Mouse (Mus musculus) ES-Bruce4 (cell line): ENCODE results near the gene Zfp423. TPM values are rescaled to one million over a fixed set of nuclear protein-coding genes. Genes with fewer than 3 reads are reported as not detected.

Experiments
- H3K27ac ChIP-seq: 2 replicates; pipeline ENCODE4 v1.5.1; 2012; ENCODE audit warnings: low read length, inconsistent platforms; ENCODE audit not compliant: insufficient read depth
- H3K27me3 ChIP-seq: 2 replicates; pipeline ENCODE4 v1.6.1; 2012; ENCODE audit warnings: mild to moderate bottlenecking, low read length, inconsistent platforms; ENCODE audit not compliant: control insufficient read depth, poor library complexity, insufficient read depth, severe bottlenecking
- H3K36me3 ChIP-seq: 2 replicates; pipeline ENCODE4 v1.6.1; 2012; ENCODE audit warnings: inconsistent platforms, mild to moderate bottlenecking, low read length, moderate library complexity; ENCODE audit not compliant: control insufficient read depth, poor library complexity, insufficient read depth, severe bottlenecking
- H3K4me1 ChIP-seq: one replicate; pipeline ENCODE4 v1.8.1; 2011; ENCODE audit warnings: low read length; ENCODE audit not compliant: control insufficient read depth, insufficient read depth
- H3K4me3 ChIP-seq: 2 replicates; pipeline ENCODE4 v1.5.1; 2011; ENCODE audit warnings: low read depth, mild to moderate bottlenecking, low read length
- H3K9ac ChIP-seq: 2 replicates; pipeline ENCODE4 v1.6.1; 2012; ENCODE audit warnings: low read depth, mild to moderate bottlenecking, inconsistent platforms; ENCODE audit not compliant: poor library complexity, severe bottlenecking
- H3K9me3 ChIP-seq: replicated peaks from 2 replicates; pipeline ENCODE4 v1.6.1; 2012; ENCODE audit warnings: mild to moderate bottlenecking, low read length, inconsistent platforms; ENCODE audit not compliant: control insufficient read depth, poor library complexity, insufficient read depth, severe bottlenecking
- CTCF ChIP-seq: IDR thresholded peaks from one replicate; pipeline ENCODE4 v1.8.1; 2011; ENCODE audit warnings: low read depth, low read length
- EP300 ChIP-seq: IDR thresholded peaks from 2 replicates; pipeline ENCODE4 v1.6.1; 2011; ENCODE audit warnings: low read depth, low read length; ENCODE audit not compliant: insufficient read depth
- POLR2A ChIP-seq: IDR thresholded peaks from one replicate; pipeline ENCODE4 v1.8.1; 2011; ENCODE audit warnings: low read length; ENCODE audit not compliant: insufficient read depth
- polyA plus RNA-seq: library from polyadenylated mRNA; stranded (reverse); fragments of >200 nt; gene quantifications from 2 replicates; pipeline ENCODE4 v1.2.4, GENCODE M21; 2011; ENCODE audit warnings: low read depth; ENCODE audit not compliant: missing spikeins, insufficient read depth, insufficient read length

The Zfp423 gene
- polyA plus RNA-seq, 1 experiment: 14.4 TPM

DNA sequence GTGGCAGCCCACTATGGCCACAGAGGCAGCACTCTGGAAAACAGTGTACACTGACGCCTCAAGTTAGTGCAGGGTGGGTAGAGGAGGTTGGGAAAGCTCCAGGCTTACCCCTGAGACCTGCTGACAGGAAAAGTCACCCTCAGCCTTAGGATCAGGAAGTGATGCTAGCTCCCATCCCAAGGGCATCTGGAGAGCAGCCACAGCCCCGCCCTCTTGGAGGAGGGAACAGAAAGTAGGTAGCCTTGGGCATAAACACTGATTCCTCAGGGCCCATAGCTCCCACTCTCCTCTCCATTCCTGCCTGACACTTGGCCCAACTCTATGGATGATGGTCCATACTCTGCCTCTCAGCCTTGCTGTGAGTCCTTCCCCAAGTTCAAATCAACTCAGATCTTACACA, 205.8 kb downstream of the Zfp423 start:
- H3K36me3 ChIP-seq: no peaks in the 10 kb centered on the region
- H3K9me3 ChIP-seq: no peaks in the 10 kb centered on the region
- no peaks in the 10 kb centered on the region for H3K27me3 ChIP-seq
- H3K4me1 ChIP-seq: no peaks in the 10 kb centered on the region
- TF ChIP-seq EP300 (no peak), CTCF (no peak), POLR2A (no peak)
- H3K9ac ChIP-seq: no peak overlapping the region
- no peak overlapping the region for H3K27ac ChIP-seq
- H3K4me3 ChIP-seq: no peak overlapping the region

DNA sequence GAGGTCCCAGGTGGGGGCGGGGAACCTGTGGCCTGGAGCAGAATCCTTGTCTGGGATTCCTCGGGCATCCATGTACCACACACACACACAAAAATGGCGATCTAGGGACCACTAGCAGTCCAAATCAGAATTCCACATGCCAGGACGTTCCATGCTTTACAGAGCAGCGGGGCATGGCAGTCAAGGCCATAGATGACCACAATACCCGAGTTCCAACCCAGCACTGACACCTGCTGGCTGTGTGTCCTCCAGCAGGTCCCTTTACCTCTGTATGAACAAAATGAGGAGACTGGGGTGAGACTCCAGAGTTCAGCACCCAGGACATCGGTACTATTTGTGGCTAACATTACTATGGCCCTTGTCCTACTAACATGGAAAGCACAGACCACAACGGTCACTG, 206.2 kb downstream of the Zfp423 start:
- H3K36me3 ChIP-seq: no peaks in the 10 kb centered on the region
- H3K27me3 ChIP-seq: no peaks in the 10 kb centered on the region
- TF ChIP-seq CTCF (peak; percentile 69), EP300 (no peak)
- H3K9me3 ChIP-seq: no peaks in the 10 kb centered on the region
- H3K27ac ChIP-seq: no peak overlapping the region
- H3K4me1 ChIP-seq: no peaks in the 10 kb centered on the region
- peak overlapping the region; percentile 37; the same call in 1 of the 2 replicates for H3K9ac ChIP-seq
- peak overlapping the region; percentile 47 for H3K4me3 ChIP-seq

DNA sequence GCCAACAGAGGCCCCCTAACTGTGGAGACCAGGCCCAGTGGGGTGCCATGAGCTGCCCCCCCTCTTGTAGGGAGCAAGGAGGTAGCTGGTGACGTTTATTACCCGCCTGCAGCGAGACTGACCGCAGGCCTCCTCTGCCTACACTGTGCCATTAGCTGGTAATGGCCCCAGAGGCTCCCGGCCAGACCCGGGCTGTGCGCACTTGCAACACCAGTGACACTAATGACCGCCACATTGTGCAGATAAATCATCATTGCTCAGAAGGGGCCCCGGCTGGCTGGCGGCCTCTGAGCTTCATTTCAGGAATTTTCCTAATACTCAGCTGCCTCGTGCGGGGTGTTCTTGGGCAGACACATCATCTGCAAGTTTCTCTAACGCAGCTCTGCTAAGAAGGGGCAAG, 206.7 kb downstream of the Zfp423 start:
- Histone ChIP-seq H3K4me1 (no peaks in the 10 kb centered on the region), H3K36me3 (no peaks in the 10 kb centered on the region), H3K27ac (no peak overlapping the region), H3K9me3 (no peaks in the 10 kb centered on the region), H3K27me3 (no peaks in the 10 kb centered on the region), H3K9ac (peak overlapping the region; percentile 37; the same call in 1 of the 2 replicates), H3K4me3 (peak overlapping the region; percentile 47)
- TF ChIP-seq POLR2A (no peak), EP300 (no peak), CTCF (no peak)

DNA sequence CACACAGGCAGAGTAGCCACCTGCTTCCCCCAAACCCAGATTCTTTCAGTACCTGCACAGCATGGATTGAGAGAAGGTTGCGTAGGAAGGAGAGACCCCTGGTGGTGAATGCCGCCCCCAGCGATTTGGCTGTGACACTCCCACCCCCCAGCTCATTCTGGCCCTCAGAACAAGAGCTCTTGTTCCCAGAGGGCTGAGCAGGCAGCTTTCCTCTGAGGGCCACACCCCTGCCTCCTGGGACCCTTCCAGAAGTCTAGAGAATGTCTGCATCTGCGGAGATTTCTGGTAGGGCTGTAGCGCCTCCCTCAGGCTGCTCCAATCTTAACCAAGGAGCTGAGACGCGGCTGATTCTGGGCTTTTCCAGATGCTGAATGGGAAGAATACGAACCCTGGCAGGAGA, 211.8 kb downstream of the Zfp423 start:
- H3K27ac ChIP-seq: peak overlapping the region; percentile 32
- 0 out of 2 replicates have a peak, but pooled peaks have one; percentile 9 for TF ChIP-seq EP300
- no peak for TF ChIP-seq POLR2A
- peak; percentile 44 for TF ChIP-seq CTCF
- peaks cover 2% of the 10 kb centered on the region for H3K4me1 ChIP-seq
- H3K9ac ChIP-seq: no peak overlapping the region
- no peaks in the 10 kb centered on the region for H3K36me3 ChIP-seq
- H3K4me3 ChIP-seq: no peak overlapping the region
- H3K9me3 ChIP-seq: no peaks in the 10 kb centered on the region
- no peaks in the 10 kb centered on the region for H3K27me3 ChIP-seq

DNA sequence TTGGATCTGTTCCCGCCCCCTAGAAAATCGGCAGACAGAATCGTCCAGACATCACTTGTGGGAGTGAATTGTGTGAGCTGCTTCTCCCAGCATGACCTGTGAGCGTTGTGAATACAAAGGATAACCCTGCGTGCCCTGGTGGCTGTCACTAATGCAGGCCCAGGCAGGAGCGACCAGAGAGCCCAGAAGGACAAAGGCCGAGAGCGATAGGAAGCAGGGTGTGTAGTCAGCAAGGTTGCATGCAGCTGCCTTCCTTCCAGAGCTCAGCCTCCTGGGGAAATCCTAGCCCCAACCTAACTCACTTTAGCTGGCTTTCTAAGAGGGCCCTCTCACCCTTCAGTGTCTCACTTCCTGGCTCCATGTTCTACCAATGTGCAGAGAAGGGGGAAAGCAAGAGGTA, 212.3 kb downstream of the Zfp423 start:
- Histone ChIP-seq H3K4me3 (no peak overlapping the region), H3K27me3 (no peaks in the 10 kb centered on the region), H3K4me1 (peaks cover 2% of the 10 kb centered on the region), H3K9me3 (no peaks in the 10 kb centered on the region), H3K36me3 (no peaks in the 10 kb centered on the region), H3K9ac (no peak overlapping the region), H3K27ac (peak overlapping the region; percentile 32)
- TF ChIP-seq CTCF (no peak), EP300 (no peak), POLR2A (no peak)

DNA sequence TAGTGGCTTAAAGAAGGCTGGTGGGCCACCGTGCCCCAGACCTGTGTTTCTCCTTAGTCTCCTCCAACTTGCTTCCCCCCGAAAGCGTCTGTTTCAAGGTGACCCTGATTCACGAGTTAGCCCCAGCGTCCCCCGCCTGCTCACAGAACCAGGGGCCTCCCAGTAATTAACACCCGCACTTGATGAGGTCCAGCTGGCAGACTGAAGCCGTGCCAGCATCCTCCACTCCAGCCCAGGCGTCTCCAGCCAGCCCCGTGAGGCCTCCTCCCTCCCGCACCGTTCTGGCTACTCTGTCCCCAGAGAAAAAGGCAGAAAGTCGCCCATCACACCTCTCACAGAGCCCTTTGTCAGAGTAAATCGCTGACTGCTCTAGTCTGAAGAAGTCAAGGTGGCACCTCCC, 213.3 kb downstream of the Zfp423 start:
- peaks cover 2% of the 10 kb centered on the region for H3K4me1 ChIP-seq
- H3K36me3 ChIP-seq: no peaks in the 10 kb centered on the region
- no peak overlapping the region for H3K4me3 ChIP-seq
- H3K9ac ChIP-seq: no peak overlapping the region
- H3K27ac ChIP-seq: no peak overlapping the region
- H3K9me3 ChIP-seq: no peaks in the 10 kb centered on the region
- no peaks in the 10 kb centered on the region for H3K27me3 ChIP-seq
- TF ChIP-seq POLR2A (no peak), CTCF (no peak), EP300 (no peak)
